Mouse (Mus musculus) spleen, postnatal 0 days (tissue): ENCODE measurements around the gene Aco2. TPM values are rescaled to one million over a fixed set of nuclear protein-coding genes. Genes with fewer than 3 reads are reported as not detected.

Source experiments
- polyA plus RNA-seq: library from polyadenylated mRNA; unstranded; fragments of >200 nt; fragmentation: Nextera tagmentation; extraction: Ambion mirVana; gene quantifications from 2 replicates; pipeline ENCODE4 v1.2.1, GENCODE M21; 2015

Aco2 gene
- 63.0 and 63.6 TPM in 2 replicates for polyA plus RNA-seq

GRCm38 (mm10) chr15:81872262-81873136, at the start of gene Aco2:
Gene Aco2 (plus strand): TSS chr15:81872309.

GRCm38 (mm10) chr15:81858517-81859329, 13.4 kb upstream of the Aco2 start, which contains the start of gene Tob2:
Gene Tob2 (minus strand): TSS chr15:81858796.

GRCm38 (mm10) chr15:81871604-81872261, 376 bp upstream of the Aco2 start, which contains the start of gene Phf5a:
Gene Phf5a (minus strand): TSS chr15:81871911.

GRCm38 (mm10) chr15:81925760-81926445, 53.8 kb downstream of the Aco2 start, which contains the start of gene Polr3h:
Gene Polr3h (minus strand): TSS chr15:81926240.

GRCm38 (mm10) chr15:81936679-81937078, 64.6 kb downstream of the Aco2 start, which contains the start of gene Csdc2:
Gene Csdc2 (plus strand): TSS chr15:81936759.

GRCm38 (mm10) chr15:81960171-81961077, 88.3 kb downstream of the Aco2 start, which contains the start of gene Pmm1:
Gene Pmm1 (minus strand): TSS chr15:81960930.

Other genes with a start within 250 kb of the Aco2 start
- gene L3mbtl2, start 208.4 kb upstream of the Aco2 start, polyA plus RNA-seq: 16.6 and 17.1 TPM in 2 replicates
- gene Chadl, start 175.0 kb upstream of the Aco2 start, polyA plus RNA-seq: 0.41 and 0.98 TPM in 2 replicates
- gene Zc3h7b, start 127.3 kb upstream of the Aco2 start, polyA plus RNA-seq: 8.2 and 8.3 TPM in 2 replicates
- 51.0 and 53.0 TPM in 2 replicates for gene Rangap1, start 126.8 kb upstream of the Aco2 start, polyA plus RNA-seq
- gene Tef, start 69.9 kb upstream of the Aco2 start, polyA plus RNA-seq: 8.5 and 10.8 TPM in 2 replicates
- gene Tob2, start 13.5 kb upstream of the Aco2 start, polyA plus RNA-seq: 11.5 and 13.3 TPM in 2 replicates
- 126 and 138 TPM in 2 replicates for gene Phf5a, start 398 bp upstream of the Aco2 start, polyA plus RNA-seq
- 78.5 and 82.9 TPM in 2 replicates for gene Polr3h, start 53.9 kb downstream of the Aco2 start, polyA plus RNA-seq
- gene Csdc2, start 64.5 kb downstream of the Aco2 start, polyA plus RNA-seq: 10.5 and 12.6 TPM in 2 replicates
- gene Pmm1, start 88.6 kb downstream of the Aco2 start, polyA plus RNA-seq: 36.6 and 37.0 TPM in 2 replicates
- gene 1700029P11Rik, start 108.2 kb downstream of the Aco2 start, polyA plus RNA-seq: not detected in 2 replicates
- 58.9 and 59.9 TPM in 2 replicates for gene Xrcc6, start 115.5 kb downstream of the Aco2 start, polyA plus RNA-seq
- 11.4 and 13.2 TPM in 2 replicates for gene Desi1, start 161.6 kb downstream of the Aco2 start, polyA plus RNA-seq
- gene Snu13, start 175.3 kb downstream of the Aco2 start, polyA plus RNA-seq: 200 and 205 TPM in 2 replicates
- gene 4930407I10Rik, start 186.8 kb downstream of the Aco2 start, polyA plus RNA-seq: not detected in 2 replicates
- not detected in 2 replicates for gene Mei1, start 197.7 kb downstream of the Aco2 start, polyA plus RNA-seq